Mouse (Mus musculus) right cerebral cortex, adult 18-20 months (tissue): Measurements from ENCODE around the gene Jph4.

ENCODE experiments used
- DNase-seq: peaks from one replicate; pipeline ENCODE4 v3.0.0; 2022; ENCODE audit warnings: mixed read lengths

Gene Jph4

DNA sequence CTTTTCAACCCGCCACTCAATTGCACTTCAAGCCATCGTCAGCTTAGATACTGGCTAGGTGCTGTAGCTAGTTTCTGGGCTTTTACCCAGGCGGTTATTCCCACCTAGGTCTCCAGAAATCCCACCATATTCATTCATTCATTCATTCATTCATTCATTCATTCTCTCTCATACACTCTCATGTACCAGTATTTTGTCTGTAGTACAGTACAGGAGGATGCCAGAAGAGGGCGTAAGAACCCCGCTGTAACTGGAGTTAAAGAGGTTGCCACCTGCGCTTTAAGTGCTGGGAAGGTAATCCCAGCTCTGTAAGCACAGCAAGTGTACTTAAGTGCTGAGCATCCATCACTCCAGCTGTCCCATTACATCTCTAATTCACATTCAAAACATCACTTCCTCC is 22.8 kb downstream of the Jph4 start:
- no peak for DNase-seq

DNA sequence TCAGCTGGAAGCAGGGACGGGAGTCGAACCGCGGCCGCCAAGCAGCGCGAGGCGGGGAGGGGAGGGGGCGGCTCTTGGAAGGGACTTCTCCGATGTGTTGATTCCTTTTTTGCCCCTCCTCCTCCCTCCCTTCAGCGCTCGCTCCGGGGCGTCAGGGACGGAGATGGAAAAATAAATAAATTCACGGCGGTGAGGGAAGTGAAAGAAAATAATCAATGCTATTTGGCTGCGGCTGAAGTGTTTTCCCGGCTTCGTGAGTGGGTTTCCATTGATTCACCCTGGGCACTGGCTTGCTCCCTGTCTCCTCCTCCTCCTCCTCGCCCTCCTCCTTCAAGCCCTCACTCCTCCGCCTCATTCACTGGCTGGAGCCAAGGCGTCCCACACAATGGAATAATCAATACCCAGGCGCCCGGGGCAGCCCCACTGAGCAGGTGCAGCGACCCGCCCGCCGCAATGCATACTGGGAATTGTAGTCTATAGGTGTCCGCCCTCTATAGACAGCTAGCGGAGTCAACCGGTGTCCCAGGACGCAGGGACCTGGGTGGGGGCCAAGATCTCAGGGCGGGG is 24.6 kb downstream of the Jph4 start, which contains the start of gene Zfhx2:
Zfhx2 (minus strand) TSS at position 314 of the 567 bp plus-strand sequence.
- peak; percentile 97 for DNase-seq

DNA sequence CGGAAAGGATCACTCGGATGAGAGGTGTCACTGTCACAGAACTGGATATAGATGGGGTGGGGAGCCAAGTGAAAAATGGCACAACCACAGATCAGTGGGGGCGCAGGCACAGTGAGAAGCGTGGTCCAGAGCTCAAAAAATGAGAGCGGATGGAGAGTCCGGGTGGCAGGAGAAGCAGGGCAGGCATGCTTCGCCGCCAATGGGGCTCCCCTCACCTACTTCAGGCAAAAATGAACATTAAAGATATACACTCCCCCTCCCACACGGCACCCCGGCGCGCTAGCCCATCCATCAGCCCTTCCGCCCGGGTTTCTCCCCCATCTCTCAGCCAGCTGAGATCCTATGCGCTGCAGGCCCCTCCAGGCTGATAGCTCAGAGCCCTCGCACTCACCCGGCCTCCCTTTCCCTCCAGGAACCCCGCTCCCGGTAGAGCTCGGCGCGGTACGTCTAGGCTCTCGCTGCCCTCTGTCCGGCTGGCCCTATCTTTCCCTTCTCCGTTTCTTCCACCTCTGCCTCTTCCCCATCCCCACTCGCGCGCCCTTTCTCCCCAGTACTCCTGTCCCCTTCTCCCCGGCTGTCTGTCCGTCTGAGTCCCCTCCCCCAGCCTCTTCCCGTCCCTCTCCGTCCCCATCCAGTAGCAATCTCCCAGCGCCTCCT is 25.4 kb downstream of the Jph4 start:
- no peak for DNase-seq

DNA sequence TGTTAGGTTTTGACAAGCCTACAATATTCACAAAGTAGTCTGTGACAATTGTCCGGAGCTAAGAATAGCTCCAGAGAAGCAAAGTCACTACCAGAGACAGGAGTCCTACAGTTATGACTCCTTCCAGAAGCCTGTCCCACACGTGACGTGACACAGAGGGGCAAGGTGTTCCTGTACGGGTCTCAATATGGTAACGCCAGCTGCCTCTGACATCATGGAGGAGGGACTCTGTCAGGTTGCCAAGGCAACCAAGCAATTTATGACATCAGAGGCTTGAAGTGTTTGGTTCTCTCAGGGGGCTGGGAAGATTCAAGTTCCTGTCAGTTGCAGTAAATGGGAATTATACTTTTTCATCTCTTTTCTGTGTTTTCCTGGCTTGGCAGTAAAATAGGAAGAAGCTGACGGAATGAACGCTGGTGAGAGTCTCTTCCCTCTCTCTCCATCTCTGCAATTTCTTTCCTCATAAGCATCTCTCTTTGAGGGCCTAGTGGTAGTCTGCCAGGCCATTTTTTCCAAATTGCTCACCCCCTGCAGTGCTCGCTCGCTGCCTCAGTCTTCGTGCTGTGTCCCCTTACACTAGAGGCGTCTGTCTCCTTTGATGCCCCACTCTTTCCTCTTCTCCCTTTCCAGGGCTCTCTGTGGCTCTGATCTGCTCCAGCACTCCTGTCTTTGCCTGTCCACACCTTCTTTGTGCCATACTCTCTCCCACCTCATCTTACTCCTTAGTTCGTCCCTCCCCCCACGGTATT is 27.4 kb downstream of the Jph4 start:
- peak; percentile 75 for DNase-seq

DNA sequence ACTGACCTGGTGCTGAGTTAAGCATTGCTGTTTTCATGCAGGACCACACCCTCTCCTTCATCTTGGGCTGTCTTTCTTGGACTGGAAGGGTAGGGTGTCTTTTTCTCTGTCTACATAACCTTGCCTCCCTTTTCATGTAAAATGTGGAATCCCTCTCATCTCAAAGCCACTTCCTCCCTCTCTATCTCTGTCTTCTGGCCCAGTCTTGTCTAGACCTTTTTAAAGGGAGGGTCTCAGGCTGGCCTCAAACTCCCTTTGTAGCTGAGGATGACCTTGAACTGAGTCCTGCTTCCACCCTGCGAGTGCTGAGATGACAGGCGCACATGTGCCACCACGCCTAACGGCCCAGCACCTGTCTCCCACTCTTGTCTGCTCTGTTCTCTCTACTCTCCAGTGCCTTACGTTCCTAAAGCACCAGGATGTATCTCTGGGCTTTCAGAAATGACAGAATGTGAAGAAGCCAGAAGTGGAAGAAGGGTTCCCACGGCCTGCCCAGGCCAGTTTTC is 30.7 kb downstream of the Jph4 start:
- DNase-seq = no peak

DNA sequence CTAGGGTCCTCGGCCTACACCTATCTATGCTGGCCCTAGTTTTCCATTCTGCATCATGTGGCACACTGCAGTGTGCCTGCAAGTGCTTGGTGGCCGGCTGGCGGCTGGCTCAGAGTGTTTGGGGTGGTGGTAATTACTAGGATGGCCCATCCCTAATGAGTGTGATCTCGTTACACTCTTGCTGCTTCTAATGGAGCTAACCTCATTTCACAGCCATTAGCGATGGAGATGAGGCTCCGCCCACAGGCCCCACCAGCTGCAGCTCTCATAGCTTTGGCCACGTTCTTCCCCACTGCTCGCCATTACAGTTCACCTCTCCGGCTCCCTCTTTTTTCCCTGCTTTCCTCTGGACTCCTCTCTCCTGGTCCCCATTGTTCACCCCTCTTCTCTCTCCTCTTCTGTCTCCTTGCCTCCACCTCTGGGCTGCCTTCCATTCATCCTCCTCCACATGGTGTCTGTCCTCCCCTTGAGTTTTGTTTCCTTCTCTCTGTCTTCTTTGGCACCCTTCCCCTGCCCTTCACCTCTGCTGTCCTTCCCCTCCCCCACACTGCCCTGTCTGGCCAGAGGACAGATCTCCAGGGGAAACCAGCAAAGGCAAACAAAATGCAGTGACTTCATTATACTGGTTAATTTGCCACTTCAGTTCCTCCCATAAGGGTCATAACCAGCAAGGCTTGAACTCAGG is 31.3 kb downstream of the Jph4 start:
- DNase-seq = no peak

DNA sequence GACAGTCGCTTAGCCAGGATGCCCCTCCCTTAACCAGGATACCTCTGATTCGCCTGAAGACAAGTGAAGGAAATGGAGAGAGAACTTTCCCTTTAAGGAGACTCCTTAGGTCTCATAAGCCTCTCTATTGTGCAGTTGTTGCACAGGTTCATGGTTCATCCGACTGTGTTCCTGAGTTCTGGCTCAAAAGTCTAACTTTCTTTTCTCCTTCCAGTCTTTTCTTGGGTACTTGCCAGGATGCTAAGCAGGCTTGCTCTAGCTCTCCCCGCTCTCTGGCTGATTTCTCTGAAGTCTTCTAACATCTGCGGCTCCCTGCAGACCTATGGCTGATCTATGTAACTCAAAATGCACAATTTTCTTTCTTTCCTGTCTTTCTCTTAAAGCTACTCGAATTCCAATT is 33.3 kb downstream of the Jph4 start:
- no peak for DNase-seq

DNA sequence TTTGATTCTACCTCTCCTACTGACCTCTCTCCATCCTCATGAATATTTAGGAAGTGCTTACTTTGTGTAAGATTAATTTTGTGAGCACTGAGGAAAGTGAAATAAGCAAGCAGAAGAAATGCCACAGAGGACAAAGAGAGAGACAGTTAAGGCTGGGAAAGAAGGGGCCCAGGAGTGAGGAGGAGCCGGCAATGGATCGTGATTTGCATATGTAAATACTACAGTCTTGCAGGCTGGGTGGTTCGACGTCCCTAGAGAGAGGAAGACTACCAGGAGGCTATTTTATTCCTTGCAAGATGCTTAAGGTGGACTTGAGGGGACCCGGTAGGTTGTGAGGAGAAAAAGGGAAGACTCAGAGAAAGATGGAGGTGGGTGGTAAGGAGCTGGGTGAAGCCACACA is 35.6 kb downstream of the Jph4 start:
- no peak for DNase-seq

DNA sequence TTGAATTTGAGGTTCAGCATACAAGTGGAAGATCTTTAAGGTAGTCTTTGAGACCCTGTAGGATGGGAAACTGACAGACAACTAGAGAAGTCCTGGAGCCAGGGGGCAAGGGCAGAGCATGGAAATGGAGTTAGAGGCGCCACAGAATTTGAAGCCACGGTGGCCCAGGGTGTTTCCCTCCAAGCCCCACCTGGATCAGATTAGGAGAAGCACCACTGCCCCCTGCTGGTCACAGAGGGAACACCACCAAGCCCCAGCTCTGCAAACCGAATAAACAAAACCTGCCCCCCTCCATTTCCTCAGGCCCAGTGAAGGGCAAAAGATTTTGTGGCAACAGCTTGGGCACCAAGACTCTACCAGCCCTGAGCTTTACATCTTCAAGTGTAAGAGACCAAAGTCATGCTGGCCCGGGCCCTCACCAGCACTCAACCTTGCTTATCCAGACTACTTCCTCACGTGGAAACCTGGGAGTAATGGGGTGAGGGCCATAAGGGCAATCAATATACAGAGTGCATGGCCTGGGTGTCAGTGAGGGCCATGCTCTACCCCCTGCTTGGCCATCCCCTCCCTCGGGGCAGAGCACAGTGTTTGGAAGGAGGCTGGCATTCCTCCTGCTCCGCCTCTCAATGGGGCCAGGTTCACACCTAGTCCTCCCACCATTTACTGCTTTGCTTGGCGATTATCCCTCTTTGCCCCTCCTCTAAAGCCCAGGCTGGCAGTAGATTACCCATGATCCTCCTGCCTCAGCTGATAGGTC is 37.3 kb downstream of the Jph4 start:
- peak; percentile 63 for DNase-seq

DNA sequence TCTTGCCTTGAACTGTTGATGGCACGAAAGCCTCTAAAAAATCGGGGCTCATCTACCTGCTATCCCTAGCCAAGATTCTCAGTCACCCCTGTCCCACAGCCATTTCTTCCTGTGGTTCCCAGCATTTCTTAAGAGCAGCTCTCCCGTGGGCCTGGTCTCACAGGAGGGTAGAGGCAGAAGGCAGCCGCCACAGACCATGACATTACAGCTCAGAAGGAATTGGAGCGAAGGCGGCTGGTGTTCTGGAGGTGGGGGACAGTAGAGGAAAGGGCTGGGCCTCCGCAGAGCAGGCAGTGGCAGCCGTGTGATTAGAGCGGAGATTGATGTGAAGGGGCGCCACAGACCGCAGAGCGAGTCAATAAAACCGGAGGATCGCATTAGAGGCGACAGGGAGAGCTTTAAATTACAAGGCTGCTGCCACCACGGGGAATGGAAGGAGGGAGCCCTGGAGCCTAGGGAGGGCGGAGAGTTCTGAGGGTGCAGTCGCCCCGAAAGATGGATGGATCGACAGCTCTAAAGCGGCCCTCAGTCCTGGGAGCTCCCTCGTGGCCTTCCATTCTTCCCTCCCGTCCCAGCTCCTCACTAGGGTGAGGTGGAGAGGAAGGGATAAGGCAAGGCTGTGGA is 38.3 kb downstream of the Jph4 start:
- no peak for DNase-seq

DNA sequence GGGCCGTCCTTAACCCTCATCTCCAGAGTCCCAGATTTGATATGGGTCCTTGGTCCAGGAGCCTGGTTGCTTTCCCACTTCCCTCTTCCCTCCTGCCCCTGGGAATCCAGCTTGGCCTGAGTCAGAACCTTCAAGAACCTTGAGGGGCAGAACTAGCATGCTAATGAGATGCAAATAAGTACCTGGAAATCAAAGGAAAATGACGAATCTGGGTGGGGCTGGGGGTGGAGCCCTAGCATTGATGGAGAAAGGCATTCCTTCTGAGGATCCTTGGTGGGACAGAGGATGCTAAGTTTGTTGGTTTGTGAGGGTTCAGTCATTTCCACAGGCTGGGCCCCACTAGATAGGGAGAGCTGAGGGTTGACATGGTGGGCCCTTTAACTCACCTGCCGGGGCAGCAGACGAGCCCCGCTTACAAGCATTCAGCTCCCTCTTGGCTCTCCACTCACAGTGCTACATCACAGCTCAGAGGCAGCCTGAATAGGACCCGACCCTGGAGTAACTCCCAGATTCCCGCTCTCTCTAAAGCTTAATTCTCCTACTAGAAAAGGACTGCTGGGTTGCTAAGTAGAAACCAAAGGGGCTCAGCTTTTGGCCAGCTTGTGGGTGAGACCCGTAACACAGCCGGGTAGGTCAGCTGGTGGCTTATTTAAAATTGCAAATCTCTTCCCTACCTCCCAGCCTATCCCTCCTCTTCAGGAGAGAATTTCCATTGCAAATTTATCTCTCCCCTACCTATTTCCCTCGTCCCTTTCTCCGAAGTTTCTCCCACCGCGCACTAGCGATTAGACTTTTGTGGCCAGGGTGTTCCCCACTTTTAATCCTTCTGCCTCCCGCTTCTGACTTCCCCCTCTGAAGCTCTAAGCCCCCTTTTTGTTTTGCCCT is 39.0 kb downstream of the Jph4 start:
- DNase-seq = no peak

DNA sequence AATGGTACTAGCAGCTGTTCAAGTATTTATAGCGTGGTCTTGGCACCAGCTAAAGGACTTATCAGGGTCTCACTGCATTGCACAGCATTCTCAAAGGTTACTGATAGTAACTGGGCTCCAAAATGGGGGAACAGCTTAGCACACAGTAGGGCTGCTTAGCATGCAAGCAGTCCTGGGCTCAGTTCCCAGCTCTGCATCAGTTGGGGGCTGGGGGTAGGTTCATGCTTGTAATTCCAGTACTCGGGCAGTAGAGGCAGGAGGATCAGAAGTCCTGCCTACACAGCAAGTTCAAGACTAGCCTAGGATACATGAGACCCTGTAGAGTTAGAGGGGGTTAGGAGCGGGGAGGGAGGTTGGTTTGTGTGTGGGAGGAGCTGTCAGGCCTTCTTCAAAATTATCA is 39.8 kb downstream of the Jph4 start:
- no peak for DNase-seq

DNA sequence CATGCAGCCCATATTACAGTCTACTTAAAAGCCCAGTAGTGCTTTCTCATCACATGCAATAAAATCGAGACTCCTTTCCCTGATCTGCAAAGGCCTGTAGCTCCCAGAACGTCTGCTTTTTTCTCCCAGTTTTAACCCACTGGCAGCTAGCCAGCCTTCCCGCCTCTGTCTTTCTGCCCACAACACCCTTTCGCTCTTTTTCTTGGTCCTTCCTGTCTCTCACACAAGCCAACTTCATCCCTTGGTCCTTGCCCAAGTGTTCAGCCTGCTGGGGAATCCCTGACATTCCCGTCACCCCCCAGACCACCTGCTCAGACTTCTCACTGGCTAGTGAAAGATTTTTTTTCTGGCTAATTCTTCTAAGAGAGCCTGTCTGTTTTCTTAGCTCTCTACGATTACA is 40.5 kb downstream of the Jph4 start:
- DNase-seq = peak; percentile 80

DNA sequence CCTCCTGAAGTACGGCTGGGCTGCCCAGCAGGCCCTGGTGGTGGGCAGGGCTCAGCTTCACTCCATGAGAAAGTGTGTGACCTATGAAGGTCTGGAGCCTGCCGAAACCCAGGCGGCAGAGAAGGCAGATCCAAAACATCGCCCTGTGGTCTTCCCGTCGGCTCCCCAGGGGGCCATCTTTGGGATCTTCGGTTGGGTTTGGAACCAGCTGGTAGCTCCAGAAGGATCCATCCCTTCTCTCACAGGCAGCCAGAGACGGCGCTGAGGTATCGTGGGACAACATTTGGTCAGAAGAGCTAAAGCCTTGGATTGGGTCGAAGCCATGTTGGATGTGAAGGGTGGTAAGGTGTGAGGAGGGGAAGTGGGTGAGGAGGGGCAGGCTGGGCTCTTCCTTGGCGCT is 42.3 kb downstream of the Jph4 start:
- no peak for DNase-seq

DNA sequence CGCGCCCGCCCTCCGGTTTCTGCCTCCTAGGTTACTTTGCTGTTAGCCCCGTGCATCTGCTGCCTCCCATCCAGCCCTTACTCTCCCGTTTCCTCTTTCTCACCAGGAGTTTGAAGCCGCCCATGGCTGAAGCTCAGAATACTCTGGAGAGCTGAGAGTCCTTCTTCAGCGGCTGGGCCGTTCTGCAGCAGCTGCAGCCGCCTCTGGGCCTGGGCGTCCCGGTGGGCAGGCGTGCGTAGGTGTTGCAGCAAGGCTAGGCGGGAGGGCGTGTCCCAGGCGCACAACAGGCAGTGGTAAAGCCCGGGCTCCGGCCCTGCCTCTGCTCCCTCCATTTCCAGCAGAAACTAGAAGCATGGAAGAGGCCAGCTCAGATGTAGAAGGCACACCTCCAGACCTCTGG is 45.0 kb downstream of the Jph4 start:
- DNase-seq = peak; percentile 63

DNA sequence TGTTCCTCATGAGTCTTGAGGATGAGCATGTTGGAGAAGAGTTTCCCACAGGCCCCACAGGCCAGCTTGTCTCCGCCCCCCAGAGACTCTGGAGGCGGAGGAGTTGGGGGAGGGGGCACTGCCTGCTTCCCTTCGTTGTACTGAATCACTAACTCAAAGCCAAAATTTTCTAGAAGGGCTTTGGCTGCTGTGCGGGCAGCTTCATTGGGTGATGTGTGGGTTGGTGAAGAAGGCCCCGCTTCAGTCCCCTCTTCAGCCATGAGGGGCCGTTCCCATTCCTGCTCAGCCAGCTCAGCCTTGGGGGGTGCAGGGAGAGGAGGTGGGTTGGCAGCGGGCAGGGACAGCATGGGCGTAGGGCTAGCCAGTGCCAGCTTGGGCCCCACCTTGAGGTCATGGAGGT is 50.7 kb downstream of the Jph4 start:
- DNase-seq = peak; percentile 56

DNA sequence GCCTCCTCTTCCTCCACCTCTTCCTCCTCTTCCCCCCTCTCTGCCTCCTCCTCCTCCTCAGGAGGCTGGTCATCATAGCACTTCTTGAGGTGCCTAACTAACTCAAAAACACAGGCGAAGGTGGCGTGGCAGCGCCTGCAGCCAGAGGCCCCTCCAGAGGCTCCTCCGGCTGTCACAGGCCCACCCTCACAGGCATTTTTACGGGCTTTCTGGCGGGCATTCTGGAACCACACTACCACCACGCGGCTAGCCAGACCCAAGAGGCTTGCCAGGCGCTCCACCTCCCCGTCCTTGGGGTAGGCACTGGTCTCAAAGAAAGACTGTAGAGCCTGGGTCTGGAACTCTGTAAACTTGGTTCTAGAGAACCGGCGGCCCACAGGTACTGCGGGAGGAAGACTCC is 51.3 kb downstream of the Jph4 start:
- DNase-seq = no peak

DNA sequence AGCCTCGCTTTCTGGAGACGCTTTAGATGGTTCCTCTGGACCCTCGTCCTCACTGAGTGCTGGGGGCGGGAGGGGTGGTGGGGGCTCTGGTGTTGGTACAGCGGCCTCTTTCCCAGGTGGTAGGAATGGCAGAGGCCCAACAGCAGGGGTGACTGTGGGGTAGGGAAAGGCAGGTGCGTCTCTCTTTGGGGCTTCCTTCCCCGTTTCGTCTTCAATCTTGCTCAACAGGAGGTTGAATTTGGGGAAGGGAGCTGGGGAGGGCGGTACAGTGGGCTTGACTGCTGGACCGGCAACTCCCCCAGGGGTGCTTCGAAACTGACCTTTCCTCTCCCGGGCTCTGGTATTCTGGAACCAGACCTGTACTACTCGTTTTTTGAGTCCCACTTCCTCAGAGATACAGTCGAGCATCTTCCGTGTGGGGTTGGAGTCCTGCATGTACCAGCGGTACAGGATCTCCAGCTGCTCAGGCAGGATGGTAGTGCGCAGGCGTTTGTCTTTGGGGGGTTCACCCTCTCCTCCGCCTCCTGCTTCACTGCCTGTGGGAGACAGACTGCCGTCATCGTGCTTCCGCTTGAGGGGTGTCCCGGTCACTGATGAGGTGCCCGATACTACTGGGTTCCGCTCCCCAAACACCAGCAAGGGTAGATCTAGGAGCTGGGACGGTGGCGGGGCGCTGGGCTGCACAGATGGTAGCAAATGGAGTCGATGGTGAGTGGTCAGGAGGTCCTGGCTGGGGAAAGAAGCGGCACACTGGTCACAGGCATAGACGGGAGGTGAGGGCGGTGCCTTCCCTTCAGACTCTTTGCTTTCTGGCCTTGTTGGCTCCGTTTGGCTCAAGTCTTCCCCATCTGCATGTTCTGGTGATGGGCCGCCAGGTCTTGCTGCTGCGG is 52.0 kb downstream of the Jph4 start:
- no peak for DNase-seq

DNA sequence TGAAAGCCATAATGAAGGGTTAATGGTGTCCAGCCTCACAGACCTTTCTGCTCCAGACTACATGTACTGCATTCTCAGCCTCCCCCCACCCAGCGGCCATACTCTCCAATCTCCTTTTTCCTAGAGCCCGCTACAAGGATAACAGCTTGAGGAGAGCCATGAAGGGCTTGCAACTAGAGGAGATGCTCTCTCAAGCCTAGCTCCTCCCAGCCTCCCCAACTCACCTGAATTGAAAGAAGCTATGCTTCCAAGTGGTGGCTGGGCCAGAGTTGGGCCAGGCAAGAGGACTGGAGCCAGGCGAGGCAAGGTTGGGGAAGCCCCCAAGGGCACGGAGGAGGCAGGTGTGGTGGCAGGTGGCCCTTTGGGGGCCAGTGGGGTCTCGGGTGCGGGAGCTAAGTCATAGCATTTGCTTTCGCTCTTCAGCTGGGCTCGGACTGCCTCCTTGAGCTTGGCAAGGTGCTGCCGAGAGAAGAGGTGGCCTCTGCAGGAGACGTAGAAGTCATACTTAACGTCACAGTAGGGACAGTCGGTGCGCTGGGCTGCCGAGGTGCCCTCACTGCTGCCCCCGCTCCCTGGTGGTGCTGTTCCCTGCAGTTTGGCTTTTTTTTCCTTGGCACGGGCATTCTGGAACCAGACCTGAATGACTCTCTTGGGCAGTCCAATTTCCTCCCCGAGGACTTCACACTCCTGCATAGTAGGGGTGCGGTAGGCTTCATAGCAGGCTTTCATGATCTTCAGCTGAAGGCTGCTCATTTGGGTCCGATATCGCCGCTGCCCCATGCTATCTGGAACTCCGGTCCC is 53.0 kb downstream of the Jph4 start:
- DNase-seq = no peak
